Mouse (Mus musculus) cortical plate, adult 2 months (tissue): ENCODE data around the gene Gpr180.

Experiments used
- CTCF ChIP-seq: fragments of 200-500 bp; IDR thresholded peaks from 2 replicates; pipeline ENCODE4 v1.5.1; 2011; ENCODE audit warnings: mild to moderate bottlenecking, control low read depth, low read length; ENCODE audit not compliant: insufficient read depth; ENCODE audit errors: extremely low read depth
- POLR2A ChIP-seq: fragments of 200-500 bp; IDR thresholded peaks from 2 replicates; pipeline ENCODE4 v1.6.1; 2011; ENCODE audit warnings: mild to moderate bottlenecking, low read length, control low read depth; ENCODE audit not compliant: insufficient read depth; ENCODE audit errors: extremely low read depth

GRCm38 (mm10) chr14:118191442-118191841 lies 54.5 kb downstream of the Gpr180 start:
- TF ChIP-seq POLR2A (no peak), CTCF (no peak)
